In the genomic region with DNA sequence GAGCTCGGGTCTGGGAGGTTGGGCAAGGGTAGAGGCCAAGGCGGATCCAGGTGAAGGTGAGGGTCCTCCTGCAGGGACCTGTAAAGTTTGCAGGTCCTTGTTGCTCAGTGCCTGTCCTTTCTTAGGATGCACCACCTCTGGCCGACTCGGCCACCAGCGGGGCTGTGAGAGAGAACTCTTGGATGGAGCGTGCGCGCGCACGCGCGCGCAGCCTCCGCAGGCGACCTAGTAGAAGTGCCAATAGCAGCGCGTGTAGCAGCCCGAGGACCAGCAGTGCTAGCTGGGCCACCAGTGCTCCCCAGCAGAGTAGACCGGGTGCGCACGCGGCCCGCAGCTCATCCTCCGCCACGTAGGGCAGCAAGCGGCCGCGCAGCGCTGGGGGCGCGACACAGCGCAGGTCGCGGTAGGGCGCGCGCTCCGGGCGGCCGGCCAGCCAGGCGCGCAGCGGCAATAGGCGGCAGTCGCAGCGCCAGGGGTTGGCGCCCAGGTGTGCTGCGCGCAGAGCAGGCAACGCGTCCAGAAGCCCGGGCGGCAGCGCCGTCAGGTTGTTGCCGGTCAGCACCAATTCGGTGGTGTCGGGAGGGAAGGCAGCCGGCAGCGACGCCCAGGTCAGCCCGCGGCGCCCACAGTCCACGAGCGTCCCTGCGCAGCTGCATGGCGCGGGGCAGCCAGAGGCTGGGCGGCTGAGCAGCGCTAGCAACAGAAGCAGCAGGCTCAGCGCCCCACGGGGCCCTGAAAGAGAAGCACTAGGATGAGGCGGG, we compare ENCODE assay signal across 9 mouse cellular contexts. TPM values are rescaled to one million over a fixed set of nuclear protein-coding genes. Genes with fewer than 3 reads are reported as not detected.
DNase-seq lines count a peak whose midpoint lies in the region; ATAC-seq and TF ChIP-seq lines count a peak whose summit lies in the region.
"Had no signal": no experiment of that assay in that cellular context is flagged by ENCODE, and none has a peak within 500 bp of the region (broad histone marks: within the 10 kb centered on the region; RNA-seq: fewer than 3 reads in every experiment).

No protein-coding gene starts in this region.

- H3K9ac ChIP-seq in lung, postnatal 0 days (replicated peaks; ENCODE audit: low read depth): no peak overlapping the region
- peak overlapping the region; percentile 32; the same call in 1 of the 2 replicates for H3K9ac ChIP-seq in limb, embryonic 11.5 days (ENCODE audit: low read length)

- 3% methylated on average over 73 of the region's 74 CpGs for WGBS in lung, postnatal 0 days
- WGBS in limb, embryonic 11.5 days: under 1% methylated on average over 74 of the region's 74 CpGs

- DNase-seq in lung, postnatal 0 days (ENCODE audit: low spot score): no peak
- DNase-seq in lung, postnatal 25 days (ENCODE audit: low spot score): no peak
- peak; percentile 68 to 79 for DNase-seq in cerebellum, postnatal 25 days
- DNase-seq in heart, postnatal 14 days: peak; percentile 40 to 53
- peak; percentile 68 for DNase-seq in limb, embryonic 11.5 days (ENCODE audit: low spot score)
- DNase-seq in retina, postnatal 7 days (ENCODE audit: low read depth, low spot score): peak; percentile 51
- no peak for DNase-seq in thymus, postnatal 10 days (ENCODE audit: low spot score in 2 of 2)
- DNase-seq in urinary bladder, adult 2 months (ENCODE audit: low spot score): no peak

- ATAC-seq in lung, postnatal 0 days: peak; percentile 11; the same call in 1 of the 2 replicates
- ATAC-seq in limb, embryonic 11.5 days (ENCODE audit: insufficient number of reproducible peaks, low FRiP score, low TSS enrichment, low read depth): no peak

- H3K4me2 ChIP-seq in lung, postnatal 0 days (replicated peaks; ENCODE audit: low read depth, low read length): peak overlapping the region; percentile 75
- peak overlapping the region; percentile 89 for H3K4me2 ChIP-seq in limb, embryonic 11.5 days (ENCODE audit: low read depth, severe bottlenecking)

- H3K27me3 ChIP-seq in lung, postnatal 0 days (replicated peaks; ENCODE audit: insufficient read depth, low read length): peaks cover 51% of the 10 kb centered on the region
- H3K27me3 ChIP-seq in limb, embryonic 11.5 days (ENCODE audit: control insufficient read depth, insufficient read depth, low read length): peaks cover 81% of the 10 kb centered on the region

- no peaks in the 10 kb centered on the region for H3K36me3 ChIP-seq in lung, postnatal 0 days (ENCODE audit: insufficient read depth, low read length)
- no peaks in the 10 kb centered on the region for H3K36me3 ChIP-seq in limb, embryonic 11.5 days (ENCODE audit: control insufficient read depth, insufficient read depth, low read length)

- TF ChIP-seq EP300 in lung, postnatal 0 days (IDR thresholded peaks at IDR 0.05): no peak

- H3K4me3 ChIP-seq in lung, postnatal 0 days (ENCODE audit: low read depth, low read length): peak overlapping the region; percentile 41
- H3K4me3 ChIP-seq in limb, embryonic 11.5 days (ENCODE audit: low read depth, low read length): peak overlapping the region; percentile 41

- no peaks in the 10 kb centered on the region for H3K9me3 ChIP-seq in lung, postnatal 0 days (ENCODE audit: low read length)
- no peaks in the 10 kb centered on the region for H3K9me3 ChIP-seq in limb, embryonic 11.5 days (ENCODE audit: control insufficient read depth, low read length)

- peaks cover 11% of the 10 kb centered on the region for H3K4me1 ChIP-seq in lung, postnatal 0 days (ENCODE audit: insufficient read depth, low read depth, low read length)
- H3K4me1 ChIP-seq in limb, embryonic 11.5 days (ENCODE audit: control insufficient read depth, insufficient read depth, low read length): peaks cover 22% of the 10 kb centered on the region

- intact Hi-C loops in heart, postnatal 14 days (cut with DNase I): no loop called here

- no peak for TF ChIP-seq CTCF in lung, postnatal 0 days (IDR thresholded peaks at IDR 0.05)

- H3K27ac ChIP-seq in lung, postnatal 0 days (ENCODE audit: low read length): no peak overlapping the region
- H3K27ac ChIP-seq in limb, embryonic 11.5 days (replicated peaks; ENCODE audit: low read depth, low read length): no peak overlapping the region

RNA-seq across cellular contexts. Expression of gene Gp1bb, which starts 1.4 kb away (rescaled TPM):
- polyA plus RNA-seq in lung, postnatal 0 days (2015; fragmentation: Nextera tagmentation; extraction: Ambion mirVana): 7.9 and 8.8 TPM in 2 replicates
- under 1 TPM in 1 of 2 experiments, not detected in 1; 0.29 TPM for total RNA-seq in heart, postnatal 14 days (2021)
- 4.1 and 4.5 TPM in 2 replicates for polyA plus RNA-seq in limb, embryonic 11.5 days (2014; fragmentation: Nextera tagmentation; extraction: Ambion mirVana)
- polyA plus RNA-seq in urinary bladder, adult 2 months (2012; rRNA removed): 0.55 and 0.59 TPM in 2 replicates

RNA-seq across cellular contexts. Expression of gene Gm49601, which starts 5.4 kb away (rescaled TPM):
- 2.2 and 3.1 TPM in 2 replicates for polyA plus RNA-seq in lung, postnatal 0 days (2015; fragmentation: Nextera tagmentation; extraction: Ambion mirVana)
- 1 to 10 TPM; 2.8 to 4.0 TPM for total RNA-seq in heart, postnatal 14 days (2021)
- polyA plus RNA-seq in limb, embryonic 11.5 days (2014; fragmentation: Nextera tagmentation; extraction: Ambion mirVana): 2.3 and 2.4 TPM in 2 replicates
- polyA plus RNA-seq in urinary bladder, adult 2 months (2012; rRNA removed): 11.8 and 15.0 TPM in 2 replicates
- total RNA-seq: common myeloid progenitor, adult 5-6 weeks had no signal

RNA-seq across cellular contexts. Expression of gene Sept5, which starts 9.0 kb away (rescaled TPM):
- polyA plus RNA-seq in lung, postnatal 0 days (2015; fragmentation: Nextera tagmentation; extraction: Ambion mirVana): 8.5 and 9.6 TPM in 2 replicates
- 1 to 10 TPM; 6.7 to 7.6 TPM for total RNA-seq in heart, postnatal 14 days (2021)
- polyA plus RNA-seq in limb, embryonic 11.5 days (2014; fragmentation: Nextera tagmentation; extraction: Ambion mirVana): 30.0 and 31.1 TPM in 2 replicates
- polyA plus RNA-seq in urinary bladder, adult 2 months (2012; rRNA removed): 44.7 and 46.4 TPM in 2 replicates

RNA-seq across cellular contexts. Expression of gene Tbx1, which starts 30.3 kb away (rescaled TPM):
- polyA plus RNA-seq in lung, postnatal 0 days (2015; fragmentation: Nextera tagmentation; extraction: Ambion mirVana): 7.6 and 7.8 TPM in 2 replicates
- under 1 TPM; 0.48 to 0.76 TPM for total RNA-seq in heart, postnatal 14 days (2021)
- polyA plus RNA-seq in limb, embryonic 11.5 days (2014; fragmentation: Nextera tagmentation; extraction: Ambion mirVana): 2.3 and 2.5 TPM in 2 replicates
- 2.0 and 4.1 TPM in 2 replicates for polyA plus RNA-seq in urinary bladder, adult 2 months (2012; rRNA removed)
- total RNA-seq: common myeloid progenitor, adult 5-6 weeks had no signal

Comparison
In these comparisons a context has a peak if more than half of its experiments do, and no peak if none do; other contexts are left out.
1. DNase-seq: peak in cerebellum, postnatal 25 days (2 of 2), heart, postnatal 14 days (2 of 2), limb, embryonic 11.5 days (single experiment) and retina, postnatal 7 days (single experiment); none in lung, postnatal 0 days (single experiment), lung, postnatal 25 days (single experiment), thymus, postnatal 10 days (0 of 2) and urinary bladder, adult 2 months (single experiment).